Mouse (Mus musculus) forebrain, embryonic 15.5 days (tissue): ENCODE measurements around the gene Klrc1. TPM values are rescaled to one million over a fixed set of nuclear protein-coding genes. Genes with fewer than 3 reads are reported as not detected.

Source experiments
- ATAC-seq: fragments of 200-750 bp; cut with Nextera tagmentation; replicated peaks from 2 replicates; pipeline ENCODE4 v1.8.0; 2017; ENCODE audit warnings: mild to moderate bottlenecking, moderate TSS enrichment, moderate library complexity
- H3K27ac ChIP-seq: fragments of 300-500 bp; sonication (generic); replicated peaks from 2 replicates; pipeline ENCODE4 v1.5.1; 2015; ENCODE audit warnings: mild to moderate bottlenecking, inconsistent platforms
- H3K27me3 ChIP-seq: fragments of 300-500 bp; sonication (generic); 2 replicates; pipeline ENCODE4 v1.6.1; 2015; ENCODE audit warnings: inconsistent platforms
- H3K36me3 ChIP-seq: fragments of 300-500 bp; sonication (generic); 2 replicates; pipeline ENCODE4 v1.6.1; 2015; ENCODE audit warnings: mild to moderate bottlenecking, inconsistent platforms
- H3K4me1 ChIP-seq: fragments of 300-500 bp; sonication (generic); 2 replicates; pipeline ENCODE4 v1.6.1; 2015; ENCODE audit warnings: inconsistent platforms
- H3K4me2 ChIP-seq: fragments of 300-500 bp; sonication (generic); replicated peaks from 2 replicates; pipeline ENCODE4 v1.6.1; 2015; ENCODE audit warnings: mild to moderate bottlenecking, inconsistent platforms
- H3K4me3 ChIP-seq: fragments of 300-500 bp; sonication (generic); 2 replicates; pipeline ENCODE4 v1.5.1; 2015; ENCODE audit warnings: mild to moderate bottlenecking, inconsistent platforms
- H3K9ac ChIP-seq: fragments of 300-500 bp; sonication (generic); replicated peaks from 2 replicates; pipeline ENCODE4 v1.6.1; 2015; ENCODE audit warnings: mild to moderate bottlenecking, inconsistent platforms
- H3K9me3 ChIP-seq: fragments of 300-500 bp; sonication (generic); 2 replicates; pipeline ENCODE4 v1.6.1; 2016; ENCODE audit warnings: inconsistent platforms
- WGBS: fragments of 180-500 bp; shearing (Covaris S2); methylation state at CpG from one replicate; pipeline ENCODE4 v1.1.7; 2015; ENCODE audit warnings: mixed read lengths; 5-methylcytosine and 5-hydroxymethylcytosine counted together
- microRNA-seq: library from miRNA; unstranded; fragments of <30 nt; microRNA quantifications from one replicate; pipeline ENCODE4, GENCODE M21; 2016
- polyA plus RNA-seq: library from polyadenylated mRNA; unstranded; fragments of >200 nt; fragmentation: Nextera tagmentation; extraction: Ambion mirVana; gene quantifications from 2 replicates; pipeline ENCODE4 v1.2.1, GENCODE M21; 2015

The Klrc1 gene
- polyA plus RNA-seq, 1 experiment from 2014 or later, result not detected

GRCm38 (mm10) chr6:129623735-129624134 lies 55.0 kb downstream of the Klrc1 start, which contains the start of gene Klrk1:
TSS of gene Klrk1 (minus strand) at chr6:129623864.
- no peaks in the 10 kb centered on the region for H3K27me3 ChIP-seq
- H3K9ac ChIP-seq, result no peak within 1 kb of the TSS
- H3K9me3 ChIP-seq, result no peaks in the 10 kb centered on the region
- H3K4me2 ChIP-seq, result no peak within 1 kb of the TSS
- WGBS, result 85% methylated on average over 4 of the region's 4 CpGs
- no peaks in the 10 kb centered on the region for H3K4me1 ChIP-seq
- H3K27ac ChIP-seq, result no peak within 1 kb of the TSS
- H3K36me3 ChIP-seq, result no peaks in the 10 kb centered on the region
- H3K4me3 ChIP-seq, result no peak within 1 kb of the TSS
- no peak for ATAC-seq

Small RNAs within 50 kb of the gene (microRNA-seq; reads per million reads assigned to microRNA genes)
- not detected for gene Mir680-1

Other genes starting within 250 kb of the Klrc1 start
- gene Clec1a, start 227.0 kb downstream of the Klrc1 start, polyA plus RNA-seq, result 0.92 and 1.5 TPM in 2 replicates
- not detected in 2 replicates for gene Olr1, start 171.8 kb downstream of the Klrc1 start, polyA plus RNA-seq
- gene Tmem52b, start 166.4 kb downstream of the Klrc1 start, polyA plus RNA-seq, result not detected in 2 replicates
- 186 and 197 TPM in 2 replicates for gene Gabarapl1, start 145.8 kb downstream of the Klrc1 start, polyA plus RNA-seq
- gene Klre1, start 101.1 kb downstream of the Klrc1 start, polyA plus RNA-seq, result not detected in 2 replicates
- gene Klrd1, start 87.2 kb downstream of the Klrc1 start, polyA plus RNA-seq, result not detected in 2 replicates
- gene Klrk1, start 55.1 kb downstream of the Klrc1 start, polyA plus RNA-seq, result 0.11 and 0.17 TPM in 2 replicates
- gene Klrc3, start 35.6 kb downstream of the Klrc1 start, polyA plus RNA-seq, result not detected in 2 replicates
- gene Klrc2, start 18.3 kb downstream of the Klrc1 start, polyA plus RNA-seq, result not detected in 2 replicates
- not detected in 2 replicates for gene Klri1, start 38.2 kb upstream of the Klrc1 start, polyA plus RNA-seq
- gene Klri2, start 61.5 kb upstream of the Klrc1 start, polyA plus RNA-seq, result not detected in 2 replicates
- gene Gm156, start 105.3 kb upstream of the Klrc1 start, polyA plus RNA-seq, result not detected in 2 replicates
- not detected in 2 replicates for gene Gm17631, start 183.7 kb upstream of the Klrc1 start, polyA plus RNA-seq
- gene Klra17, start 197.7 kb upstream of the Klrc1 start, polyA plus RNA-seq, result not detected in 2 replicates
- not detected in 2 replicates for gene Klra5, start 238.7 kb upstream of the Klrc1 start, polyA plus RNA-seq